Mouse (Mus musculus) adrenal gland, postnatal 4 days (tissue): ENCODE results near the gene Prkca. TPM values are rescaled to one million over a fixed set of nuclear protein-coding genes. Genes with fewer than 3 reads are reported as not detected.

Experiments
- DNase-seq, 2 experiments: peaks; one replicate each; pipeline ENCODE4 v3.0.0; 2021 to 2022; ENCODE audit warnings: low spot score in 2 of 2, mixed read lengths in 2 of 2
- total RNA-seq, 2 experiments: library from RNA; stranded (reverse); gene quantifications; 2 replicates each; pipeline ENCODE4 v1.2.3; 2021

Gene Prkca
- total RNA-seq, 2 experiments from 2014 or later, result 10.9 to 18.1 TPM

GRCm38 (mm10) chr11:108267066-108267465, 76.7 kb downstream of the Prkca start:
- no peak for DNase-seq

GRCm38 (mm10) chr11:108263868-108264267, 79.9 kb downstream of the Prkca start:
- no peak for DNase-seq

- DNase-seq, result no peak
These were observed 80.3 kb downstream of the Prkca start for GRCm38 (mm10) chr11:108263406-108263805.

- DNase-seq, result no peak
These were observed 82.0 kb downstream of the Prkca start for GRCm38 (mm10) chr11:108261751-108262160.

- DNase-seq, result no peak
These were observed 82.8 kb downstream of the Prkca start for GRCm38 (mm10) chr11:108260775-108261517.

- DNase-seq, result no peak
These were observed 84.3 kb downstream of the Prkca start for GRCm38 (mm10) chr11:108259391-108259790.

GRCm38 (mm10) chr11:108258811-108259266, 84.9 kb downstream of the Prkca start:
- DNase-seq, result no peak

GRCm38 (mm10) chr11:108257921-108258320, 85.8 kb downstream of the Prkca start:
- DNase-seq, result no peak

GRCm38 (mm10) chr11:108254681-108255080, 89.0 kb downstream of the Prkca start:
- DNase-seq, result no peak

- no peak for DNase-seq
These were observed 91.6 kb downstream of the Prkca start for GRCm38 (mm10) chr11:108251924-108252775.

- DNase-seq, result no peak
These were observed 92.7 kb downstream of the Prkca start for GRCm38 (mm10) chr11:108250829-108251637.

GRCm38 (mm10) chr11:108250146-108250635, 93.5 kb downstream of the Prkca start:
- DNase-seq, result no peak

- no peak for DNase-seq
These were observed 94.2 kb downstream of the Prkca start for GRCm38 (mm10) chr11:108249487-108249886.

- DNase-seq, result no peak
These were observed 94.7 kb downstream of the Prkca start for GRCm38 (mm10) chr11:108249047-108249403.

- DNase-seq, result no peak
These were observed 95.3 kb downstream of the Prkca start for GRCm38 (mm10) chr11:108248218-108249046.

- no peak for DNase-seq
These were observed 96.4 kb downstream of the Prkca start for GRCm38 (mm10) chr11:108247121-108247863.

GRCm38 (mm10) chr11:108246267-108246702, 97.4 kb downstream of the Prkca start:
- DNase-seq, result no peak

GRCm38 (mm10) chr11:108244241-108244640, 99.5 kb downstream of the Prkca start:
- no peak for DNase-seq

- DNase-seq, result no peak
These were observed 100.1 kb downstream of the Prkca start for GRCm38 (mm10) chr11:108243633-108244032.
